Mouse (Mus musculus): ENCODE measurements around the gene Vps35l. TPM values are rescaled to one million over a fixed set of nuclear protein-coding genes. Genes with fewer than 3 reads are reported as not detected.

Vps35l gene
- polyA plus RNA-seq, 1 experiment, result 31.1 TPM

DNA sequence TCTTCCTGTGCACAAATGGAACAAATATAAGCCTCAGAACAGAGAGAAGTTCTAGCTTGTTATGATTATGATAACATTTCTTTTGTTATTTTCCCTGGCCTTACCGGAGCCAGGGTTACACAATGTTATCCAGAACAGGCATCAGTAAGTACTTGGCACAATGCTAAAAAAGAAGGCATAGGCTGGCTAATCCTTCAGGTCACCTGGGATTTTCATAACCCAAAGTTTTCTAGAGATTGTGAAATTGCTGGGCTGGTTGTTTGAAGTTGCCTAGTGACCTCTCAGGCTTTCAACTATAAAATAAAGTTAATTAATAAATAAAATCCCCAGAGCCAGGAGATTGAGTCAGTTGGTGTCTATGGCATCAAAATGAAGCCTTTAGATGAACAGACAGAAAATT lies 25.2 kb upstream of the Vps35l start:
- Histone ChIP-seq H3K27ac (ENCODE audit: control insufficient read depth, insufficient read depth, low read depth, low read length, poor library complexity) (no peak overlapping the region), H3K4me1 (ENCODE audit: control insufficient read depth, insufficient read depth, low read length) (no peaks in the 10 kb centered on the region), H3K4me3 (replicated peaks; ENCODE audit: control insufficient read depth, low read depth, low read length) (no peak overlapping the region)
- 86% methylated on average over 1 of the region's 1 CpGs for WGBS
- no peak for TF ChIP-seq CTCF (IDR thresholded peaks at IDR 0.05; ENCODE audit: control insufficient read depth, insufficient read depth, low read length)
- no peak for TF ChIP-seq POLR2A (IDR thresholded peaks at IDR 0.05; ENCODE audit: borderline replicate concordance, control insufficient read depth, low read depth, low read length)

DNA sequence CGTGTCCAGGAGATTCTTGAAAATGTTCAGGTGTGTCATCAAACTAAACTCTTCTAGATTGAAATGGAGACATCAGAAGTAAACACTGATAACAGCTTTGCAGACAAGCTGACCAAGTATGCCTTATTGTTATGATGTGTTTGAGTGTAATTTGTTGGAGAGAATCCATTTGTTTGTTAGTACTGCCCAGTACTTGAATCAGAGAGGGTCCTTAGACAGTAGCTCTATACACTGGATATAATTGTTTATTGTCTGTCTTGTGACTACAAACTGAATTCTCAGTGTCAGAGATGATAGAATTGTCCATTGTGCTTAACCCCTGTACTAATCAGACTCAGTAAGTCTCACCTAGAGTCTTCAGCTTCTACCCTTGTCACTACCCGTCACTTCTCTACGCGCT lies 22.0 kb upstream of the Vps35l start:
- TF ChIP-seq CTCF (IDR thresholded peaks at IDR 0.05; ENCODE audit: control insufficient read depth, insufficient read depth, low read length), result no peak
- no peak for TF ChIP-seq POLR2A (IDR thresholded peaks at IDR 0.05; ENCODE audit: borderline replicate concordance, control insufficient read depth, low read depth, low read length)
- H3K27ac ChIP-seq (ENCODE audit: control insufficient read depth, insufficient read depth, low read depth, low read length, poor library complexity), result no peak overlapping the region
- no peaks in the 10 kb centered on the region for H3K4me1 ChIP-seq (ENCODE audit: control insufficient read depth, insufficient read depth, low read length)
- no peak overlapping the region for H3K4me3 ChIP-seq (replicated peaks; ENCODE audit: control insufficient read depth, low read depth, low read length)
- WGBS, result 93% methylated on average over 4 of the region's 4 CpGs

DNA sequence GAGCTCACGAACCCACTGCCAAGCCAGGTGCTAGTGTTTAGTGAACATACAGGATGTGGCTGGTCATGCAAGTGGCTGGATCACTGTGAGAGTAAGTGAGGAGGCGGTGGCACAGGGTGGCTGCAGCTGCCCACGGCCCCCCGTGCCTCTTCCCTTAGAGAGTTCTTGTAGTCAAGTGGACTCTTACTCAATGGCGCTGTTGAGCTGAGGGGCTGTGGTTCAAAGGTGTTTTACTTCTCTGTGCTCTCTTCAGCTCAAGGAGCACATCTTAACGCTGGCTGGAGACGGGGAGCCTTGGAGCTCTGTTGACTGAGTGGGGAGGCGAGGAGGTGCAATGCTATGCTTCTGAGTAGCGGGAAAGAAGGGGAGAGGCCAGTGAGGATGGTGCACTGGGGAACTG lies 16.1 kb upstream of the Vps35l start:
- Histone ChIP-seq H3K27ac (ENCODE audit: control insufficient read depth, insufficient read depth, low read depth, low read length, poor library complexity) (no peak overlapping the region), H3K4me3 (replicated peaks; ENCODE audit: control insufficient read depth, low read depth, low read length) (no peak overlapping the region), H3K4me1 (ENCODE audit: control insufficient read depth, insufficient read depth, low read length) (no peaks in the 10 kb centered on the region)
- WGBS, result 91% methylated on average over 9 of the region's 9 CpGs
- TF ChIP-seq CTCF (IDR thresholded peaks at IDR 0.05; ENCODE audit: control insufficient read depth, insufficient read depth, low read length) (no peak), POLR2A (IDR thresholded peaks at IDR 0.05; ENCODE audit: borderline replicate concordance, control insufficient read depth, low read depth, low read length) (no peak)

DNA sequence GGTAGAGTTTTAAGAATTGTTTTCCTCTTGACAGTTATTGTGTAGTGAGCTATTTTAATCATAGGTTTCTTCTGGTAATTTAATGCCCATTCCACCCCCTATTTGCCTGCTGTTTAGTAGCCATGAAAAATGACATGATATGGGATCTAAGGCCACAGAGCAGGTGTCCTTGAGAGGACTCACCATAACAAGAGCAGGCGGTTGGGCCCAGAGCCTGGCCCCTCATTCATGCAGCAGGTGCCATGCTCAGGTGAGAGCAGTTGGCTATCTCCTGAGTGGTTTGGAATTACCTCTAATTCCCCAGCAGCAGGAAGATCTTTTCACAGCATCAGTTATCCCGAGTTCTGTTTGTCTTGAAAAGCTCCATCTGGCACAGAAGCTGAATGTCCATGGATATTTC lies 14.6 kb upstream of the Vps35l start:
- 83% methylated on average over 2 of the region's 2 CpGs for WGBS
- H3K27ac ChIP-seq (ENCODE audit: control insufficient read depth, insufficient read depth, low read depth, low read length, poor library complexity), result no peak overlapping the region
- no peak overlapping the region for H3K4me3 ChIP-seq (replicated peaks; ENCODE audit: control insufficient read depth, low read depth, low read length)
- H3K4me1 ChIP-seq (ENCODE audit: control insufficient read depth, insufficient read depth, low read length), result no peaks in the 10 kb centered on the region
- TF ChIP-seq CTCF (IDR thresholded peaks at IDR 0.05; ENCODE audit: control insufficient read depth, insufficient read depth, low read length) (no peak), POLR2A (IDR thresholded peaks at IDR 0.05; ENCODE audit: borderline replicate concordance, control insufficient read depth, low read depth, low read length) (no peak)

DNA sequence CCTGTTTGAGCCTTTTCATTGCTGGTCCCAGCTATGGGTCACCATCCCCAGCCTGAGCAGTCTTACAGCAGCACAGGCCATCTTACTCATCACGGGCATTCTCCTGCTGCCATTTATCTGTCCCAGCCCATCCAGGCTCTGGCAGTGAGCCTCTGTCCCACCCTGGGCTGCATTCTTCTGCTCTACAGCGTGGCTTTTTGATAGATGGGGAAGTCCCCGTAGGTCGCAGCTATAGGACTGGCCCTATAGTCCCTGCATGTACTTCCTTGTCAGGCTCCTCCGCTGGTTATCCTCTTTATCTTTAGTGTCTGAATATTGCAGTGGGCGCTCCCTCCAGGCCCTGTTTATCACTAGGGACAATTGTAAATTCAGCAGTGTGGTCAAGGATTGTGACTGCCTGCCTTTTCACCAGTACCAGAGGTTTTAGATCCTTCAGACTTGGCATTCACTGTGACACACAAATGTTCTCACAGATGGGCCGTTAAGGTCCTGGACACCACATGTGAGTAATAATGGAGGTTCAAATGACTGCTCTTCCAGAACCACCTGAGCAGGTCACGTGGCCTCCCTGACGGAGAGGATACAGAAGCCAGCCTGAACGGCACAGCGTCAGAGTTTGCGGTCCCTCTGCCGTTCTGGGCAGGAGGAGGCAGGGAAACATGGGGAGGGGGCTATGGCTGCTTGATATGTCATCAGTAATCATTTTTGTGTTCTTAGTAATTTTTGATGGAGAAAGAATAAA lies 11.0 kb upstream of the Vps35l start:
- WGBS, result 88% methylated on average over 13 of the region's 13 CpGs
- no peak for TF ChIP-seq CTCF (IDR thresholded peaks at IDR 0.05; ENCODE audit: control insufficient read depth, insufficient read depth, low read length)
- TF ChIP-seq POLR2A (IDR thresholded peaks at IDR 0.05; ENCODE audit: borderline replicate concordance, control insufficient read depth, low read depth, low read length), result no peak
- Histone ChIP-seq H3K4me3 (replicated peaks; ENCODE audit: control insufficient read depth, low read depth, low read length) (no peak overlapping the region), H3K27ac (ENCODE audit: control insufficient read depth, insufficient read depth, low read depth, low read length, poor library complexity) (no peak overlapping the region), H3K4me1 (ENCODE audit: control insufficient read depth, insufficient read depth, low read length) (no peaks in the 10 kb centered on the region)

DNA sequence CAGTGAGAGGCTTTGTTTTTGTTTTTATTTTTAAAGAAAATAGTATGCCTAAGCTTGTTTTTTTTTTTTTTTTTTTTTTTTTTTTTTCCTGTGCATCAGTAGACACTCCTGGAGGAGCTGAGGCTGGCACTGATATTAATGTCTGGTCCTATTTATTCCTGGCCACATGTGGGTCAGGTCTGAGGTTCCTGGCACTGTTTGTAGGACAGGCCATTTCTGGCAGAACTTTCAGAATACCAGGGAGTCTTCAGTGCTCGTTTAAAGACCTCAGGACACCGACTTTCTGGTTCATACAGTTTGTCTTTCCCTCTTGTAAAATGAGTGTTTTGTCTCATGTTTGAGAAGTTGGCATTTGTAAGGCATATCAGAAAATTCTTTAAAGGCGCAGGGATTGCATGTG lies 8.2 kb upstream of the Vps35l start:
- Histone ChIP-seq H3K4me1 (ENCODE audit: control insufficient read depth, insufficient read depth, low read length) (no peaks in the 10 kb centered on the region), H3K4me3 (replicated peaks; ENCODE audit: control insufficient read depth, low read depth, low read length) (no peak overlapping the region), H3K27ac (ENCODE audit: control insufficient read depth, insufficient read depth, low read depth, low read length, poor library complexity) (no peak overlapping the region)
- WGBS, result 92% methylated on average over 3 of the region's 3 CpGs
- TF ChIP-seq CTCF (IDR thresholded peaks at IDR 0.05; ENCODE audit: control insufficient read depth, insufficient read depth, low read length) (no peak), POLR2A (IDR thresholded peaks at IDR 0.05; ENCODE audit: borderline replicate concordance, control insufficient read depth, low read depth, low read length) (no peak)

DNA sequence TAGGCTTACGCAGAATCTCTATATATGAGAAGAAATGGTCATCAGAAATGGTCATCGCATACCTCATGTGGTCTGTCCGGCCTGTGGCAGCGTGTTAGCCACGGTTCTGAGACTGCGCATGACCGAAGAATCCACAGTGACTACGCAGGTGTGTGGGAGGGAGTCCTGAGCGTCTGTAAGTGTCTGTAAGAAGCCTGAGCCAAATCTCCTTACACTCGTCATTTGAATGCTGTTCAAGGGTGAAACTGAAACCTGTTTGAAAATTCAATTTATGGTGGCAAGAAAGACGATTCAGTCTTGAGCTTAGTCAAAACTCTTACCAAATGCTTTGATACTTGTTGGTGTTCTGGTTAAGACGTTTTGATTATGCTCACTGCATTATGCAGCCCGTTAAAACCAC lies 6.8 kb upstream of the Vps35l start:
- WGBS, result 92% methylated on average over 13 of the region's 13 CpGs
- H3K4me1 ChIP-seq (ENCODE audit: control insufficient read depth, insufficient read depth, low read length), result no peaks in the 10 kb centered on the region
- TF ChIP-seq CTCF (IDR thresholded peaks at IDR 0.05; ENCODE audit: control insufficient read depth, insufficient read depth, low read length) (no peak), POLR2A (IDR thresholded peaks at IDR 0.05; ENCODE audit: borderline replicate concordance, control insufficient read depth, low read depth, low read length) (no peak)
- H3K27ac ChIP-seq (ENCODE audit: control insufficient read depth, insufficient read depth, low read depth, low read length, poor library complexity), result no peak overlapping the region
- H3K4me3 ChIP-seq (replicated peaks; ENCODE audit: control insufficient read depth, low read depth, low read length), result no peak overlapping the region

DNA sequence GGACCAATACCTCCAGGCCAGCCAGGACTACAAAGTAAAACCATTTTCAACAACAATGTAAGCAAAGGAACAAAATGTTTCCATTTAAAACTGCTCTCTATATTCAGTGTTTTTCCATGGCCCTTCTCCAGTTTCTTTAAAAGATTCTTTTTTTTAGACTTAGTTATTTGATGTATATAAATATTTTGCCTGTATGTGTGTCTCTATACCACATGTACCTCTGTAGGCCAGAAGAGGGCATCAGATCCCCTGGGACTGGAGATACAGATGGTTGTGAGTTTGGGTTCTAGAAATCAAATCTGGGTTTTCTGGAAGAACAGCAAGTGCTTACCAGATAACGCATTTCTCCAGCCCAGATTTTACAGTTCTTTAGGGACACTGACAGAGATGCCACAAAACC lies 1.3 kb upstream of the Vps35l start:
- no peak overlapping the region for H3K4me3 ChIP-seq (replicated peaks; ENCODE audit: control insufficient read depth, low read depth, low read length)
- H3K27ac ChIP-seq (ENCODE audit: control insufficient read depth, insufficient read depth, low read depth, low read length, poor library complexity), result no peak overlapping the region
- H3K4me1 ChIP-seq (ENCODE audit: control insufficient read depth, insufficient read depth, low read length), result peaks cover 3% of the 10 kb centered on the region; the same call in 1 of the 2 replicates
- TF ChIP-seq POLR2A (IDR thresholded peaks at IDR 0.05; ENCODE audit: borderline replicate concordance, control insufficient read depth, low read depth, low read length), result no peak
- TF ChIP-seq CTCF (IDR thresholded peaks at IDR 0.05; ENCODE audit: control insufficient read depth, insufficient read depth, low read length), result no peak
- WGBS, result 68% methylated on average over 1 of the region's 1 CpGs
